Mouse (Mus musculus) midbrain, embryonic 15.5 days (tissue): ENCODE measurements around the gene Tfcp2. TPM values are rescaled to one million over a fixed set of nuclear protein-coding genes. Genes with fewer than 3 reads are reported as not detected.
"Not testable (repeated sequence)": the region's sequence is repeated elsewhere in the genome, so short reads cannot be mapped to it uniquely, and the experiment has no call there.

Experiments used
- ATAC-seq: fragments of 200-750 bp; cut with Nextera tagmentation; replicated peaks from 2 replicates; pipeline ENCODE4 v1.8.0; 2017; ENCODE audit warnings: moderate TSS enrichment
- H3K27ac ChIP-seq: fragments of 300-500 bp; sonication (generic); 2 replicates; pipeline ENCODE4 v1.5.1; 2015; ENCODE audit warnings: mild to moderate bottlenecking, inconsistent platforms
- H3K27me3 ChIP-seq: fragments of 300-500 bp; sonication (generic); replicated peaks from 2 replicates; pipeline ENCODE4 v1.6.1; 2015; ENCODE audit warnings: inconsistent platforms
- H3K36me3 ChIP-seq: fragments of 300-500 bp; sonication (generic); replicated peaks from 2 replicates; pipeline ENCODE4 v1.6.1; 2015; ENCODE audit warnings: inconsistent platforms
- H3K4me1 ChIP-seq: fragments of 300-500 bp; sonication (generic); 2 replicates; pipeline ENCODE4 v1.6.1; 2015; ENCODE audit warnings: inconsistent platforms
- H3K4me2 ChIP-seq: fragments of 300-500 bp; sonication (generic); 2 replicates; pipeline ENCODE4 v1.6.1; 2015; ENCODE audit warnings: inconsistent platforms, mild to moderate bottlenecking, moderate library complexity
- H3K4me3 ChIP-seq: fragments of 300-500 bp; sonication (generic); 2 replicates; pipeline ENCODE4 v1.5.1; 2015; ENCODE audit warnings: mild to moderate bottlenecking, inconsistent platforms
- H3K9ac ChIP-seq: fragments of 300-500 bp; sonication (generic); 2 replicates; pipeline ENCODE4 v1.6.1; 2015; ENCODE audit warnings: mild to moderate bottlenecking, inconsistent platforms
- H3K9me3 ChIP-seq: fragments of 300-500 bp; sonication (generic); 2 replicates; pipeline ENCODE4 v1.6.1; 2016; ENCODE audit warnings: inconsistent platforms
- WGBS: fragments of 180-500 bp; shearing (Covaris S2); methylation state at CpG from one replicate; pipeline ENCODE4 v1.1.7; 2015; ENCODE audit warnings: mixed read lengths; 5-methylcytosine and 5-hydroxymethylcytosine counted together
- polyA plus RNA-seq: library from polyadenylated mRNA; unstranded; fragments of >200 nt; fragmentation: Nextera tagmentation; extraction: Ambion mirVana; gene quantifications from 2 replicates; pipeline ENCODE4 v1.2.1, GENCODE M21; 2015

The Tfcp2 gene
- polyA plus RNA-seq, 1 experiment from 2014 or later: 42.8 TPM

- H3K9me3 ChIP-seq, H3K4me3 ChIP-seq, H3K27me3 ChIP-seq, H3K9ac ChIP-seq, H3K4me1 ChIP-seq, H3K27ac ChIP-seq, H3K4me2 ChIP-seq, ATAC-seq, H3K36me3 ChIP-seq: not testable (repeated sequence)
- WGBS: 94% methylated on average over 14 of the region's 14 CpGs
Measured at GRCm38 (mm10) chr15:100543651-100544030, 8.2 kb downstream of the Tfcp2 start.

- not testable (repeated sequence) for H3K9me3 ChIP-seq, H3K27me3 ChIP-seq, H3K36me3 ChIP-seq, H3K27ac ChIP-seq, H3K4me2 ChIP-seq, ATAC-seq, H3K4me1 ChIP-seq, H3K9ac ChIP-seq, H3K4me3 ChIP-seq
- WGBS: 97% methylated on average over 28 of the region's 28 CpGs
Measured at GRCm38 (mm10) chr15:100542876-100543650, 8.7 kb downstream of the Tfcp2 start.

GRCm38 (mm10) chr15:100541426-100541825, 10.4 kb downstream of the Tfcp2 start:
- H3K4me1 ChIP-seq: no peaks in the 10 kb centered on the region
- H3K9ac ChIP-seq: no peak overlapping the region
- ATAC-seq: no peak
- WGBS: 96% methylated on average over 4 of the region's 4 CpGs
- H3K36me3 ChIP-seq: no peaks in the 10 kb centered on the region
- no peak overlapping the region for H3K4me3 ChIP-seq
- no peak overlapping the region for H3K27ac ChIP-seq
- H3K9me3 ChIP-seq: no peaks in the 10 kb centered on the region
- H3K4me2 ChIP-seq: no peak overlapping the region
- H3K27me3 ChIP-seq: no peaks in the 10 kb centered on the region

GRCm38 (mm10) chr15:100541001-100541400, 10.8 kb downstream of the Tfcp2 start:
- WGBS: 84% methylated on average over 1 of the region's 1 CpGs
- not testable (repeated sequence) for H3K9me3 ChIP-seq, ATAC-seq

GRCm38 (mm10) chr15:100539411-100539810, 12.4 kb downstream of the Tfcp2 start:
- H3K27me3 ChIP-seq: no peaks in the 10 kb centered on the region
- no peak overlapping the region for H3K9ac ChIP-seq
- no peaks in the 10 kb centered on the region for H3K9me3 ChIP-seq
- no peak overlapping the region for H3K4me3 ChIP-seq
- no peaks in the 10 kb centered on the region for H3K4me1 ChIP-seq
- no peak for ATAC-seq
- 93% methylated on average over 9 of the region's 9 CpGs for WGBS
- 0 out of 2 replicates have a peak, but pooled peaks cover 3% of the 10 kb centered on the region for H3K36me3 ChIP-seq
- H3K4me2 ChIP-seq: no peak overlapping the region
- no peak overlapping the region for H3K27ac ChIP-seq

More at GRCm38 (mm10) chr15:100541001-100541400, 10.8 kb downstream of the Tfcp2 start:
- H3K36me3 ChIP-seq, H3K4me2 ChIP-seq, H3K4me3 ChIP-seq, H3K4me1 ChIP-seq, H3K27ac ChIP-seq, H3K27me3 ChIP-seq, H3K9ac ChIP-seq: not testable (repeated sequence)

GRCm38 (mm10) chr15:100537913-100538312, 13.9 kb downstream of the Tfcp2 start:
- Histone ChIP-seq H3K36me3 (0 out of 2 replicates have a peak, but pooled peaks cover 3% of the 10 kb centered on the region), H3K9me3 (no peaks in the 10 kb centered on the region), H3K27me3 (no peaks in the 10 kb centered on the region), H3K4me3 (no peak overlapping the region), H3K4me1 (no peaks in the 10 kb centered on the region), H3K4me2 (no peak overlapping the region), H3K9ac (no peak overlapping the region), H3K27ac (no peak overlapping the region)
- WGBS: 82% methylated on average over 6 of the region's 6 CpGs
- ATAC-seq: no peak

- Histone ChIP-seq H3K4me3 (no peak overlapping the region), H3K9ac (no peak overlapping the region), H3K27ac (no peak overlapping the region), H3K27me3 (no peaks in the 10 kb centered on the region), H3K4me2 (no peak overlapping the region), H3K4me1 (no peaks in the 10 kb centered on the region), H3K9me3 (no peaks in the 10 kb centered on the region), H3K36me3 (peaks cover 8% of the 10 kb centered on the region; the same call in 1 of the 2 replicates)
- no peak for ATAC-seq
- WGBS: 90% methylated on average over 5 of the region's 5 CpGs
Measured at GRCm38 (mm10) chr15:100527900-100528299, 23.9 kb downstream of the Tfcp2 start.

GRCm38 (mm10) chr15:100525405-100525804, 26.4 kb downstream of the Tfcp2 start:
- Histone ChIP-seq H3K9me3 (no peaks in the 10 kb centered on the region), H3K4me3 (no peak overlapping the region), H3K9ac (no peak overlapping the region), H3K36me3 (peaks cover 8% of the 10 kb centered on the region; the same call in 1 of the 2 replicates), H3K27me3 (no peaks in the 10 kb centered on the region), H3K27ac (no peak overlapping the region), H3K4me2 (no peak overlapping the region), H3K4me1 (no peaks in the 10 kb centered on the region)
- 95% methylated on average over 14 of the region's 14 CpGs for WGBS
- no peak for ATAC-seq

- no peak for ATAC-seq
- no peak overlapping the region for H3K4me2 ChIP-seq
- H3K9me3 ChIP-seq: no peaks in the 10 kb centered on the region
- H3K4me1 ChIP-seq: no peaks in the 10 kb centered on the region
- H3K4me3 ChIP-seq: no peak overlapping the region
- WGBS: 93% methylated on average over 14 of the region's 14 CpGs
- H3K27ac ChIP-seq: no peak overlapping the region
- peaks cover 30% of the 10 kb centered on the region for H3K36me3 ChIP-seq
- H3K9ac ChIP-seq: no peak overlapping the region
- no peaks in the 10 kb centered on the region for H3K27me3 ChIP-seq
Measured at GRCm38 (mm10) chr15:100520306-100520705, 31.5 kb downstream of the Tfcp2 start.

GRCm38 (mm10) chr15:100515121-100515520, 36.7 kb downstream of the Tfcp2 start:
- peaks cover 58% of the 10 kb centered on the region for H3K36me3 ChIP-seq
- no peaks in the 10 kb centered on the region for H3K27me3 ChIP-seq

GRCm38 (mm10) chr15:100513387-100513786, 38.4 kb downstream of the Tfcp2 start:
- no peak for ATAC-seq
- no peak overlapping the region for H3K9ac ChIP-seq
- peaks cover 51% of the 10 kb centered on the region for H3K36me3 ChIP-seq
- H3K4me1 ChIP-seq: no peaks in the 10 kb centered on the region
- H3K4me3 ChIP-seq: no peak overlapping the region
- H3K4me2 ChIP-seq: no peak overlapping the region
- H3K27me3 ChIP-seq: no peaks in the 10 kb centered on the region
- H3K27ac ChIP-seq: no peak overlapping the region
- H3K9me3 ChIP-seq: no peaks in the 10 kb centered on the region
- 93% methylated on average over 4 of the region's 4 CpGs for WGBS

More at GRCm38 (mm10) chr15:100515121-100515520, 36.7 kb downstream of the Tfcp2 start:
- 83% methylated on average over 2 of the region's 2 CpGs for WGBS
- H3K27ac ChIP-seq: no peak overlapping the region
- no peak overlapping the region for H3K4me2 ChIP-seq
- H3K4me1 ChIP-seq: no peaks in the 10 kb centered on the region
- no peak for ATAC-seq
- H3K4me3 ChIP-seq: no peak overlapping the region
- H3K9me3 ChIP-seq: no peaks in the 10 kb centered on the region
- H3K9ac ChIP-seq: no peak overlapping the region

GRCm38 (mm10) chr15:100510072-100510471, 41.7 kb downstream of the Tfcp2 start:
- ATAC-seq: no peak
- H3K36me3 ChIP-seq: peaks cover 59% of the 10 kb centered on the region

More at GRCm38 (mm10) chr15:100510072-100510471, 41.7 kb downstream of the Tfcp2 start:
- no peaks in the 10 kb centered on the region for H3K27me3 ChIP-seq
- H3K4me2 ChIP-seq: no peak overlapping the region
- no peak overlapping the region for H3K4me3 ChIP-seq
- no peaks in the 10 kb centered on the region for H3K4me1 ChIP-seq
- no peak overlapping the region for H3K27ac ChIP-seq
- no peaks in the 10 kb centered on the region for H3K9me3 ChIP-seq
- no peak overlapping the region for H3K9ac ChIP-seq
- WGBS: 93% methylated on average over 11 of the region's 11 CpGs
